Mouse (Mus musculus) left cerebral cortex, postnatal 10 days (tissue): ENCODE data around the gene Mef2c. TPM values are rescaled to one million over a fixed set of nuclear protein-coding genes. Genes with fewer than 3 reads are reported as not detected.

Source experiments
- DNase-seq, 2 experiments: peaks; one replicate each; pipeline ENCODE4 v3.0.0; 2021 to 2022; ENCODE audit warnings: low spot score in 2 of 2, mixed read lengths in 1 of 2; ENCODE audit errors: extremely low spot score in 1 of 2
- intact Hi-C: fragments of 180-260 bp; cut with DNase I; formaldehyde crosslinking; loops from one replicate; pipeline ENCODE4 v1.15.1; 2025
- total RNA-seq, 2 experiments: library from RNA; stranded (reverse); gene quantifications; 2 replicates each; pipeline ENCODE4 v1.2.3; 2021

The Mef2c gene
- total RNA-seq, 2 experiments from 2014 or later = 1,053 to 1,235 TPM

DNA sequence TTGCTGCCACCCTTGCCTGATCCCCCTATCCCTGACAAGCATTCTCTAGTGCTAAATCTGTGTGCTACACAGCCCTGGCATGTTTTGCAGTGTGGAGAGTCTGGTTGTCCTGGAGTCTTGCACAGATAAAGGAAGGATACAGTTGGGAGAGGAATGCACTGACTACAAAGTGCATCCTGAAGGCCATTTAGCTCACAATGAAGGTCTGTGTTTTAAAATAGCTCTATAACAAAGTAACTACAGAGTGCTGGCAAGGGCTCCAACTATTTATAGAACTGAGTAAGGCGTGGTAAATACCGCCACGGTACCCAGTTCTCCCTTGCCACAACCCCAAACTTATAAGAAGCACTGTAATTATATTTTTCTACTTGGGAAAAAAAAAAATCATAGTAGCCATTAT is 61.9 kb downstream of the Mef2c start:
- no peak for DNase-seq
- intact Hi-C loops = no loop called here

DNA sequence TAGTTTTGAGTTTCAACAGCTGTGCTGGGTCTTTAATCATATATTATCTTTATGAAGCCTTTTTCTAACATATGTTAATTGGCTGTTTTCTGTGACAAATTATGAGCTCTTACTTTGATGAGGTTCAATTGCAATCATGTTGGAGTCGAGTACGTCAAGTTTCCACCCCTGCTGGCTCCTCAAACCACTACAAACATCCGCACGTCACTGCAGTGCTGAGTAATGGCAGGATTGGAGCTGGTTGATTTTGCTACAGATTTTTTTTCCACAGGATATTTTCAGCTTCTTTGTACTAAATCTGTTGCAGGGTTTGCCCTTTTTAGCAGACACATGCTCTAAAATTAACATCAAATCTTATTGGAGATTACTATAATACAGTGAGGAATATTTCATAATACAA is 62.3 kb downstream of the Mef2c start:
- intact Hi-C loops = no loop called here

DNA sequence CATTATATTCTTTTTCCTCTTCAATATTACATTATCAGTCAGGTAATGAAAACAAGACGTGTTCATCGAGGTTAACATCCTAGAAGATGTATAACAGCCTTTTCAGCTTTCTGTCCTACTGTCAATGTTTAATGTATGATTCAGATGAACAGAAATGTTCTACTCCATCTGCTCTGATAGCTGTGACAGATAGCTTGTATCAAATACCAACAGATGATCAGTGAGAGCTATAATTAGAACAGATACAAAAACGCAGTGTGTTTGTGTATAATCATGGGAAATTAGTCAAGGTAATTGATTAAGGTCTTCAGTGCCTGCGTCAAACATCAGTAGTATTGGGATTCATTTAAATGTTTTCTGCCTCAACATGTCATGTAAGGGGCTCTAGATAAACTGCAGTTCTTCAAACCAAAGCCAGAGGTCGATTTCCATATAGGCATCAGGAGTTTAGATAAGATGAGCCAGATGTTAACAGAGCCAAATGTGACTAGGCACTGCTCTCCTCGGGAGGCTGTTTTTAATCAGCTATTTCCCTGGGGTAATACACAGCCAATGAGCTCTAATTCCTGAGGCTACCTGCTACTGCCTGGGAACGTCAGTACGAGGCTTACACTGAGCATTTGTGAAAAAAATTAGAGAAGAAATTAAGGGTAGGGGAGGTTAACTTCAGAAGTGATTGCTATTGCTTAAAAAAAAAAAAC is 63.1 kb downstream of the Mef2c start:
- no peak for DNase-seq

More for the DNA sequence above, 62.3 kb downstream of the Mef2c start:
- DNase-seq = no peak

DNA sequence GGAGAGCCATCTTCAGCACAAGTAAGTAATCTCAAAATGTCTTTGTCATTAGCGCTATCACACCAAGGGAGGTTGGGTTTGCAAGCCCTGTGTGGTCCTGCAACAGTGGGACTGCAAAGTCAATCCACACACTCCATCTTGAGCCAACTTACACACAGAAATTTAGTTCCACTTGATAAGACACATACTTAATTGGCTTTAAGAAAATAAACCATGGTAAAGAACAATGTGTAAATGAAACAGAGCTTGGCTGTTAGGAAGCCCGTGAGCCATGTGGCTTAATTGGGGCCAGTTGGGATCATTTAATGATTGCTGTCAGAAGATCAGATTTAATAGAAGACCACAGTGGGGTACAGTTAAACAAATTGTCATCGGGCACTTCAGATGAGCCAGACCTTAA is 63.8 kb downstream of the Mef2c start:
- intact Hi-C loops = no loop called here

More for the DNA sequence above, 63.1 kb downstream of the Mef2c start:
- intact Hi-C loops = no loop called here

GRCm38 (mm10) chr13:83568759-83569256 is 65.0 kb downstream of the Mef2c start:
- DNase-seq = no peak
- intact Hi-C loops = no loop called here

More for the DNA sequence above, 63.8 kb downstream of the Mef2c start:
- no peak for DNase-seq

DNA sequence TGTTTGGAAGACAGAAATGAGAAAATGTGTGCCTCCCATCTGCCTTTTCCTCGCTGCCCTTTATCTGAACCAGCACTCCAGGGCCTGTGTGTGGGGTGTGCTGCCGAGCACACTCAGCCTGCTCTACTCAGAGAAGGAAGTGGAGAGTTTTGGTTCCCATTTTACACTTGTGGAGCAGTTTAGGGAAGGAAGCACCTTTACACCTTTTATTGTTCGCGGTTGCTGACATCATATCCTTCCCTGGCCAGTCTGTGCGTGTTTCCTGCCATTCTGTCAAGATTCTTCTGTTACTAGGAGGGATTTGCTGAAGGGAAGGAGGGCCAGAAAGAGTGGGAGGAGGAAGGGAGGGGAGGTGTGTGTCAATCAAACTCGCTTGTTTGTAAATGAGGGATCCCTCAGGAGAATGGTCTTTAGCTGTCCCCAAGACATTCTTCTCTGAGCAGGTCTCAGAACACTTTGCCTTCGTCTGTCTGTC is 68.2 kb downstream of the Mef2c start:
- intact Hi-C loops = no loop called here
- peak; percentile 52 to 57 for DNase-seq

GRCm38 (mm10) chr13:83572469-83572868 is 68.6 kb downstream of the Mef2c start:
- intact Hi-C loops = no loop called here
- no peak for DNase-seq

GRCm38 (mm10) chr13:83573327-83573726 is 69.5 kb downstream of the Mef2c start:
- no peak for DNase-seq
- intact Hi-C loops = no loop called here

GRCm38 (mm10) chr13:83573855-83574583 is 70.2 kb downstream of the Mef2c start:
- no peak for DNase-seq
- intact Hi-C loops = no loop called here

DNA sequence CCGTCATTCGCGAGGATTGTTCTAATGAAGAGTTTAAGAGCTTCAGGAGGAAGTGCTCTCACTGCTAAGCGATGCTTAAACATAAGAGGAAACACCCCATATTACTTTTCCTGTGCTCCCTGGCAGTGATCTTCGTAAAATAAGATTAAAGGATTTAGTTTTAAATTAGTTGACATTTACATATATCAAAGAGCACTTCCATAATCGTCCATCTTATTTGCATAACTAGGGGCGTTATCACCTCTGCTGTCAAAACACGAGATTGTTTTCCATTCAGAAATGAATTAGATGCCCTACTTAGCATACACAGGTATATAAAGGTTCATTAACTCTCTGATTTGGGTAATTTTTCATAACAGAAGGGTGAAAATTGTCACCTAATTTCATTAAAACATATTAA is 71.0 kb downstream of the Mef2c start:
- DNase-seq = no peak
- intact Hi-C loops = no loop called here

DNA sequence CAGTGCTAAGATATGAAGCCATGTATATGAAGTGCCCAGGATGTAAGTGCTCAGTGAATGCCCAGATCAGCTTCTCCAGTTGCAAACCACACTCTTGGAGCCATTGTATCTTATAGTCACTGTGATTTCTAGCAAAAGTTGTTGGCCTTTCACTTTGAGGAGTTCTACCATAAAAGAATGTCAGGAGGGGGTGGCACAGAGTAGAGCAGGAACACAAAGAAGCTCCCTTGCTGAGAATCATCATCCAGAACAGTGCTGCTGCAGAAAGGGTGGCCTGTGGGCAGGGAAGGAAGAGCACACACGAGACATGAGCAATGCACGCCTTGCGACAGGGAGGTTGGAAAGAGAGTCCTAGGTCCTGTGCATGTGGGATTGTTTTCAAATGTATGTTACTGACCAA is 75.6 kb downstream of the Mef2c start:
- DNase-seq = no peak

GRCm38 (mm10) chr13:83580856-83581255 is 77.0 kb downstream of the Mef2c start:
- DNase-seq = no peak
- intact Hi-C loops = no loop called here

More for the DNA sequence above, 75.6 kb downstream of the Mef2c start:
- intact Hi-C loops = no loop called here

- no peak for DNase-seq
- intact Hi-C loops = no loop called here
These were observed 78.7 kb downstream of the Mef2c start for GRCm38 (mm10) chr13:83582564-83582963.

GRCm38 (mm10) chr13:83583881-83584280 is 80.0 kb downstream of the Mef2c start:
- intact Hi-C loops = no loop called here
- DNase-seq = no peak

GRCm38 (mm10) chr13:83585359-83585758 is 81.5 kb downstream of the Mef2c start:
- intact Hi-C loops = no loop called here
- no peak for DNase-seq

GRCm38 (mm10) chr13:83588186-83588585 is 84.4 kb downstream of the Mef2c start:
- no peak for DNase-seq
- intact Hi-C loops = no loop called here

DNA sequence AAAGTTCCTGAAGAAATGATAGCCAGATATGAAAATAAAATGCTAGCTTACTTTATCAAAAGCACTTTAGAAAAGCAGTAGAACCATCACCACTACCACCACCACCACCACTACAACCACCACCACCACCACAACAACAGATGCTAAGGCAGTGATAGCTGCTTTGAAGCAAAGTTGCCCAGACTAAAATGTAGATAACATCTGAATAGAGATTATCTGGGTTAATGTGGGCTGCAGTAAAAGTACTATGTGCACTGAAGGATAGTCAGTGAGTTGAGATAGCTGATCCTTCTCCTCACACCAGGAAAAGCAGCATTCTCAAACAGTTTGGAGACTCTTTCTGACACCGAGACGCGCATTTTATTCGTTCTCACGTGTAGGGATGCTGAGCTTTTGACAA is 87.1 kb downstream of the Mef2c start:
- intact Hi-C loops = no loop called here
- no peak for DNase-seq

GRCm38 (mm10) chr13:83595429-83595828 is 91.6 kb downstream of the Mef2c start:
- intact Hi-C loops = no loop called here
- no peak for DNase-seq

DNA sequence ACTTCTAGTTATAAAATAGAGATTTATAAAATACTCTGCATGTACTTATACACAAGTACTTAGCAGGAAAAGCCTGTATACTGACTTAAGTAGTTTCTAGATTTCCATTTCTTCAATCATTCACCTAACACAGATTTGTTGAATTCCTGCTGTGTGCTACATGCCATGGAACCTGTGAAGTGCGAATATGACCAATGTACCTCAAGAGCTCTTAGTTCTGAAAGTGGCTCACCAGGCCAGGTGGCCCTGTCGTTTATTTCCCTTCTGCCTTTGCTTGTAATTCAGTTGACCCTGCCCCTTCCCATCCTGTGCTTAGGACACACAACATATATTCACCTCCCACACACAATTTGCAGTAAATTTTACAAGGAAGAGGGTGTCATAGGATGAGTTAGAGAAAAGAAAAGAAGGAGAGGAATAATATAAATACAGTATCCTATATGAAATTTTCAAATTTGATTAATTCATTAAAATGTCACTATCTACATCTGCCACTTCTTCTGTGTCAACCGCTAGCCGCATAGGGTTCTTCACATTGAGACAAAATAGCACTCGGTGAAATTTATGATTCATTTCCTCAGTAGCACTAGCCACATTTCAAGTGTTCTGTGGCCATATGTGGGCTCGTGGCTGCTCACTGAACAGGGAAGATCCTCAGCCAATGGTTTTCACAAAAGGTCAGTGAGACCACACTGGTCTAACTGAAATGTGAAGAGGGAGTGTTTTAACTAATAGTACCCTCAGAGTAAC is 93.3 kb downstream of the Mef2c start:
- no peak for DNase-seq
- intact Hi-C loops = no loop called here
